Mouse (Mus musculus) C2C12 (cell line): ENCODE results near the gene Aff3.

Experiments used
- CEBPB ChIP-seq: IDR thresholded peaks from one replicate; pipeline ENCODE4 v1.6.1; 2011; ENCODE audit warnings: low read depth, mild to moderate bottlenecking, control low read depth, moderate library complexity
- CTCF ChIP-seq: IDR thresholded peaks from one replicate; pipeline ENCODE4 v1.5.1; 2011; ENCODE audit not compliant: control insufficient read depth, insufficient read depth, insufficient read length
- FOSL1 ChIP-seq: IDR thresholded peaks from one replicate; pipeline ENCODE4 v1.8.0; 2011; ENCODE audit warnings: mild to moderate bottlenecking, low read length; ENCODE audit not compliant: poor library complexity, insufficient read depth, severe bottlenecking
- MAX ChIP-seq: IDR thresholded peaks from one replicate; pipeline ENCODE4 v1.6.1; 2011; ENCODE audit warnings: mild to moderate bottlenecking, control low read depth
- MYOD1 ChIP-seq: IDR thresholded peaks from one replicate; pipeline ENCODE4 v1.6.1; 2011; ENCODE audit warnings: low read depth; ENCODE audit not compliant: control insufficient read depth, insufficient read length
- MYOG ChIP-seq: IDR thresholded peaks from one replicate; pipeline ENCODE4 v1.6.1; 2011; ENCODE audit not compliant: control insufficient read depth, insufficient read length; ENCODE audit errors: extremely low read depth
- USF1 ChIP-seq: IDR thresholded peaks from one replicate; pipeline ENCODE4 v1.6.1; 2011; ENCODE audit warnings: low read depth, mild to moderate bottlenecking, control low read depth, moderate library complexity

GRCm38 (mm10) chr1:38685706-38686105, 21.0 kb upstream of the Aff3 start:
- TF ChIP-seq CTCF (no peak), FOSL1 (no peak), USF1 (no peak), MAX (no peak), MYOD1 (no peak), CEBPB (no peak), MYOG (no peak)
